Mouse (Mus musculus): ENCODE measurements at regions not wholly inside any gene's neighbourhood (a gene's known extent, or its start where the extent isn't known, plus 50 kb on each side); places are given as distances from the start of the nearest gene placed in this dataset.
"Not testable (repeated sequence)": the region's sequence is repeated elsewhere in the genome, so short reads cannot be mapped to it uniquely, and the experiment has no call there.

GRCm38 (mm10) chr4:94406922-94407321 lies 149.4 kb upstream of the Gm10306 start:
- DNase-seq, result no peak

- no peak for DNase-seq
Measured at GRCm38 (mm10) chr4:94407503-94407902, 148.8 kb upstream of the Gm10306 start.

- DNase-seq, result no peak
Measured at GRCm38 (mm10) chr4:94412661-94413060, 143.7 kb upstream of the Gm10306 start.

- not testable (repeated sequence) for DNase-seq
Measured at GRCm38 (mm10) chr4:94425525-94425924, 130.8 kb upstream of the Gm10306 start.

- DNase-seq, result no peak
Measured at GRCm38 (mm10) chr4:94427581-94427980, 128.8 kb upstream of the Gm10306 start.

- no peak for DNase-seq
Measured at GRCm38 (mm10) chr4:94432005-94432404, 124.3 kb upstream of the Gm10306 start.

GRCm38 (mm10) chr4:94437717-94438435 lies 118.5 kb upstream of the Gm10306 start:
- DNase-seq, result peak; percentile 4 to 11

- no peak for DNase-seq
Measured at GRCm38 (mm10) chr4:94439159-94439836, 117.0 kb upstream of the Gm10306 start.

- no peak for DNase-seq
Measured at GRCm38 (mm10) chr4:94446604-94447003, 109.7 kb upstream of the Gm10306 start.
